Mouse (Mus musculus): ENCODE measurements around the gene Fgfr2.

Gene Fgfr2

GRCm38 (mm10) chr7:130793671-130794070, 2329.5 kb downstream of the Fgfr2 start:
- DNase-seq (ENCODE audit: low spot score), result no peak

DNA sequence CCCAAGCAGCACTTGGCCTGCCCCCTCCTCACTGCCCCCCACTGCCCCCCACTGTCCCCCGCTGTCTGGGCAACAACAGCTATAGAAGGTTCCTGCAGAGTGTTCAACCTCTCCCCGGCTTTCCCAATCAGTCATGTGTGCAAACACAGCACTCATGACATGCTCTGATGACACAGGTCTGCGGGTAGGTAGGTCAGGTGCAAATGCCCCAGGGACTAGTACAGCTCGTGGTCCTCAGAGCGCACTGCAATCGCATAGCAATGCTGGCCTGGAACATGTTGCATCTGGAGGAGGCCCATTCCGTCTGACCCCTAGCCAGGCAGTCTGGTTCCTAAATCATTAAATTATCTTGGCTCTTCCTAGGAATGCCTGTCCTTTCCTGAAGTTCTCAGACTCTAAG, 2333.7 kb downstream of the Fgfr2 start:
- no peak for DNase-seq (ENCODE audit: low spot score)

- no peak for DNase-seq (ENCODE audit: low spot score)
Measured at GRCm38 (mm10) chr7:130788950-130789349, 2334.2 kb downstream of the Fgfr2 start.

- no peak for DNase-seq (ENCODE audit: low spot score)
Measured at GRCm38 (mm10) chr7:130787537-130787936, 2335.6 kb downstream of the Fgfr2 start.

- no peak for DNase-seq (ENCODE audit: low spot score)
Measured at GRCm38 (mm10) chr7:130786708-130787107, 2336.4 kb downstream of the Fgfr2 start.

- no peak for DNase-seq (ENCODE audit: low spot score)
Measured at GRCm38 (mm10) chr7:130785923-130786575, 2337.1 kb downstream of the Fgfr2 start.

DNA sequence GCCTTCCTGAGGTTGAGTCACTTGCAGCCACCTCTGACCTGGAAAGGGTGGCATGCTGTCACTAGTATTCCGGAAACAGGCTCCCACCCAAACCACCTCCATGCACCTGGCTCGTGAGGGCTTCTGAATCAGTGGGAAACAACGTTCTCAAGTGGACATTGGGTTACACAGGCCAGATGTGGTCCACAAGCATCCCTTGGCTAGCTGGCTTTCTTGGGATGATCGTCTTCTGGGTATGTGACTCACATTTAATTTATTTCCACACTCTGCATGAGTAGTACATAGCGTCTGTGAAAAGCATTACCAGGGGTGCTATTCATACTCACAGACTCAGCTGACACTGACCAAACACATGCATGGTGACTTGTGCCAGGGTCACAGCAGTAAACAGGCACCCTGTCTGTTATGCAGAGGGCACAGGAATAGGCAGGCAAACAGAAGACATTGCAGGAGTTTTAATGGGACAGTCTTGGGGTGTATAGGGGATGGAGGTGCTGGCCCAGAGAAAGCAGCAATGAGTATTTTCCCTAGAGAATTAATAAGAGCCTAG, 2340.6 kb downstream of the Fgfr2 start:
- DNase-seq (ENCODE audit: low spot score), result no peak

DNA sequence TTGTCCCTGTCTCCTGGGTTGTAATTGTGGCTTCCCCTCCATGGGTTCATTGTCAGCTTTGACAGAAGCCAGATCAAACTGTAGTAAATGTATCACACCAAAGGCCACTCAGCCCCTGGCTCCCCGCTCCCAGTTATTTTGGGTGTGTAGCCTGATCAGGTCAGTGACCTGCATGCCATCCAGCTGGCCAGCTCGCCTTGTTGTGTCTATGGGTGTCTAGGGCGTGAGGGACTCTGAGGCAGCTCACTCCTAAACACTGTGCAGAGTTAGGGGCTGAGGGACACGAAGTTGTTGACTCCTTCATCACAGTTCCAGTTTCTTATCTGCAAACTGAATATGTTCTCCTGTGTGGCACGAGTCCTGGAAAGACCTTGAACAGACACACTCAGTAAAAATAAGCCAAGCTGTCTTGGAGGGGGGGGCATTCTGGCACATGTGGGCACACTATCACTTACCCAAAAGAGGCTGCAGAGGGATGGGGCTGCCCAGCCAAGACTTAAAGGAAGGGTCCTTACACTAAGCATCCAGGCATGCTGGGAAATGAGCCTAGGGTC, 2342.2 kb downstream of the Fgfr2 start:
- no peak for DNase-seq (ENCODE audit: low spot score)

GRCm38 (mm10) chr7:130773914-130774630, 2349.1 kb downstream of the Fgfr2 start, which contains the start of gene Btbd16:
TSS of gene Btbd16 (plus strand) at chr7:130774069.
- DNase-seq (ENCODE audit: low spot score), result no peak

- peak; percentile 50 for DNase-seq (ENCODE audit: low spot score)
Measured at GRCm38 (mm10) chr7:130773171-130773830, 2349.8 kb downstream of the Fgfr2 start.

GRCm38 (mm10) chr7:130770707-130771106, 2352.4 kb downstream of the Fgfr2 start:
- DNase-seq (ENCODE audit: low spot score), result peak; percentile 85

GRCm38 (mm10) chr7:130768151-130768550, 2355.0 kb downstream of the Fgfr2 start:
- DNase-seq (ENCODE audit: low spot score), result no peak

- DNase-seq (ENCODE audit: low spot score), result no peak
Measured at GRCm38 (mm10) chr7:130766411-130767170, 2356.6 kb downstream of the Fgfr2 start.

- DNase-seq (ENCODE audit: low spot score), result no peak
Measured at GRCm38 (mm10) chr7:130764160-130764559, 2359.0 kb downstream of the Fgfr2 start.

- DNase-seq (ENCODE audit: low spot score), result peak; percentile 79
Measured at GRCm38 (mm10) chr7:130762071-130762897, 2360.9 kb downstream of the Fgfr2 start.

DNA sequence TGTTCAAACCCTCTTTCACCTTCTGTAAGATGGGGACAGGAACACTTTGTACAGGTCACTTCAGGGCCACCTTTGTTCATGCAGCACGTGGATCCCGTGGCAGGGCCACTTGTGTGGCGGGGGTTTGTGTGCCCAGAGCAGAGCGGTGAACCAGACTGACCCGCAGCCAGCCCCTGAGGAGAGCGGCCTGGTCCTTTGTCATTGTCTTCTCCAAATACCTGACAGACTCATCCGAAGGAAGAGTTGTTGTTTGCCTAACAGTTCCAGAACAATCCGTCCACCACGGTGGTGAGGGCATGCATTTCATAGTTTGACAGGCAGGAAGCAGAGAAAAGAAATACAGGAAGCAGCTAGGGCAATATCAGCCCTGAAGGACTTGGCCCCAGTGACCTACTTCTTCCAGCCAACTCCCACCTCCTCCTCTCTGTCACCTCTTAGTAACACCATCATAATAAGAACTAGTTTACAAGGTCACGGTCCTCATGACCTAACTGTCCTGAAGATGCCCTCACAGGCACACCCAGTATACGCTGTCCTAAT, 2365.8 kb downstream of the Fgfr2 start:
- no peak for DNase-seq (ENCODE audit: low spot score)

DNA sequence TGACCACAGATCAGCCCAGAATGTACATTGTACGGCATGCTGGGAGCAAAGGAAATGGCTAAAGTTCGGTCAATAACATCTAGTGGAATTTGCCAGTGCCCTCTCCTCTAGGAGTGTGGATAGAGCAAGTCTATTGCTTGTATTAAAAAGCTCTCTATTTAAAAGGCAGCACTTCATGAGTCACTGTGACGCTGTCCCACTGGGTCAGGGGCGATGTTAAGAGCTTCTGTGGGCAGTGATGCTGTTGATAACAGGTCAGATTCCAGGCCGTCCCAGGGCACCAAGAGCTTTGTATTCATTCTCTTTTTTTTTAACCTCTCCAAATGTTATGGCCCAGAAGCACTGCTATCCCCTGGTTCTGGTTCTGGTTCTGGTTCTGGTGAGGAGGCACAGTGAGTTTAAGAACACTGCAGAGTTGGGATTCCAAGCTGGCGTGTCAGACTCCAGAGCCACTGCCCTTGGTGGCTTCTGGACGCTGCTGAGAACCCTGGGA, 2366.8 kb downstream of the Fgfr2 start:
- DNase-seq (ENCODE audit: low spot score), result no peak

- DNase-seq (ENCODE audit: low spot score), result no peak
Measured at GRCm38 (mm10) chr7:130754790-130755189, 2368.4 kb downstream of the Fgfr2 start.

GRCm38 (mm10) chr7:130751678-130752077, 2371.5 kb downstream of the Fgfr2 start:
- DNase-seq (ENCODE audit: low spot score), result no peak

DNA sequence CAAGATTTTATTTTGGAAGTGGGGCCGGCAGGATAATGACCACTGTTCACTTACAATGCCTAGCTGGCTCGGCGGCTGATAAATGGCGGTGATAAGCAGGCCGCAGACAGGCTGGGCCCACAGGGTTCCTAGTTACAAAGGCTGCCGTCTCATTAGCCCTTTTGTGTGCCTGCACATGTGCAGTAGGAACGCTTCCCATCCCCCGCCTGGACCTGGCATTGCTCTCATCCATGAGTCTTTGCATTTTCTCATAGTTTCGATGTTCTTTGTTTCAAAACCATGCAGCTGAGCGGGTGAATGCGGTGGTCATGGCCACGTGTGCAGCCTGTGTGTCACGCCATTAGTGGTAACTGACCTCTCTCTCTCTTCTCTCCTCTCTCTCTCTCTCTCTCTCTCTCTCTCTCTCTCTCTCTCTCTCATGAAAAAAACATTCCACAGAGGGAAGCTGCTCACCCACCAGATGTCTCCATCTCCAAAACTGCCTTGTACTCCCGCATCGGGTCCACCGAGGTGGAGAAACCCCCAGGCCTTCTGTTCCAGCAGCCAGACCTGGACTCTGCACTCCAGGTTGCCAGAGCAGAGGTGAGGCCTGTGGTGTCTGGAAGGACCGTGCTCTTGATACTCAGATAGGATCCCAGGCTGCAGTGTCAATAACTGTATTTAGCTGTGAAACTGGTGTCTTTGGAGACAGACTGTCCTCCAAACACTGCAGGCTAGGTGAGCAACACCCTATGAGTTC, 2372.2 kb downstream of the Fgfr2 start:
- DNase-seq (ENCODE audit: low spot score), result no peak

Data from layer of hippocampus, adult 11-12 months (tissue).